Mouse (Mus musculus) brain, embryonic 14.5 days (tissue): ENCODE results near the gene Mdm1.
"Not testable (repeated sequence)": the region's sequence is repeated elsewhere in the genome, so short reads cannot be mapped to it uniquely, and the experiment has no call there.

Experiments
- CTCF ChIP-seq: fragments of 200-500 bp; IDR thresholded peaks from 2 replicates; pipeline ENCODE4 v1.5.1; 2012; ENCODE audit warnings: inconsistent platforms, mild to moderate bottlenecking, moderate library complexity, borderline replicate concordance; ENCODE audit not compliant: insufficient read depth, insufficient read length; ENCODE audit errors: extremely low read depth
- POLR2A ChIP-seq: fragments of 200-500 bp; IDR thresholded peaks from 2 replicates; pipeline ENCODE4 v1.6.1; 2012; ENCODE audit warnings: mild to moderate bottlenecking, inconsistent platforms, borderline replicate concordance; ENCODE audit not compliant: poor library complexity, insufficient read depth, insufficient read length, severe bottlenecking; ENCODE audit errors: extremely low read depth

DNA sequence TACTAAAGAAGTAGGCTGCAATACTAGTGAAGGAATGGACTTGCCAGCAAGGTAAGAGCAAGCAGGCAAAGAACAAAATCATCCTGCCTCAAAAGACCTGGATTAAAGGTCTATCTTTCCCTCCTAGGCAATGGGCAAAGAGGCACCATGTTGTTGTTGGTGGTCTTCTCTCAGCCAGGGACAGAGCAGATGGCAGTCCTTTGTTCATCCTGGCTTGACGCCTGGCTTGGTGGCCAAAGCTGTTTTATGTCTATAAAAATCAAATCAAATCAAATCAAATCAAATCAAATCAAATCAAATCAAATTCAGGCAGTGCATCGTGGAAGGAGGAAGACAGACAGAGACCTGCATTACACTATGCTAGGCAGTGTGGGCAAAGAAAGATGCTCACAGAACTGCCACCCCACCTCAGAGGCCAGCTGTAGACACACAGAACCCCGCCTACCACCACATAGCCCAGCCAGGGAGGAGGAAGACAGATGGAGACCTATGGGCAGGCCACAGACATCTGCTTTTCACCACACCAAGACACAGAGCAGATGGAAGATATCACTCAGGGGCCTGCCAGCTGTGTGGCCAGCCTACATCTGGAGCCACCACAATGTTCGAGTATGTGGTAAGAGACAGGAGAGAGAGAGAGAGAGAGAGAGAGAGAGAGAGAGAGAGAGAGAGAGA, 74.2 kb downstream of the Mdm1 start:
- not testable (repeated sequence) for TF ChIP-seq CTCF, POLR2A
